Mouse (Mus musculus): ENCODE measurements around the gene Snapc5. TPM values are rescaled to one million over a fixed set of nuclear protein-coding genes. Genes with fewer than 3 reads are reported as not detected.
"Not testable (repeated sequence)": the region's sequence is repeated elsewhere in the genome, so short reads cannot be mapped to it uniquely, and the experiment has no call there.

Snapc5 gene
- polyA plus RNA-seq, 1 experiment from 2014 or later = 31.1 TPM

DNA sequence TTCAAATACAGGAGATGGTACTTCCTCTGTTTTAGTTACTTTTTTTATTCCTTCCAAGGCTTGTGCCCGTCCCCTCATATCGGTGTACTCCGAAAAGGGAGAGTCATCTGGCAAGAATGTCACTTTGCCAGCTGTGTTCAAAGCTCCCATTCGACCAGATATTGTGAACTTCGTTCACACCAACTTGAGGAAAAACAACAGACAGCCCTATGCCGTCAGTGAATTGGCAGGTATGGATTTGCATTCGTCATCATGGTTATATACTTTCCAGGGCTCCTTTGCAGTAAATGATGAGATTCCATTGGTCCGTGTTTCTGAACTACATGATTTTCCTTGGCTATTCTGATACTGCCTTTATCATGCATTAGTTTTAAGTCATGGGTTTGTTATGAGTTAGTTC is 4.3 kb upstream of the Snapc5 start:
- 0 out of 2 replicates have a peak overlapping the region, but pooled peaks have one; percentile 84 for H3K9ac ChIP-seq
- H3K9me3 ChIP-seq = no peaks in the 10 kb centered on the region
- H3K4me3 ChIP-seq = peak overlapping the region; percentile 93
- 54% methylated on average over 8 of the region's 8 CpGs for WGBS
- 0 out of 2 replicates have a peak overlapping the region, but pooled peaks have one; percentile 27 for H3K27ac ChIP-seq
- peak overlapping the region; percentile 58 for H3K4me2 ChIP-seq
- H3K4me1 ChIP-seq = peaks cover 30% of the 10 kb centered on the region
- H3K27me3 ChIP-seq = no peaks in the 10 kb centered on the region
- H3K36me3 ChIP-seq = peaks cover 45% of the 10 kb centered on the region
- no peak for ATAC-seq (ENCODE audit: insufficient number of reproducible peaks, low FRiP score, low TSS enrichment, low read depth)

DNA sequence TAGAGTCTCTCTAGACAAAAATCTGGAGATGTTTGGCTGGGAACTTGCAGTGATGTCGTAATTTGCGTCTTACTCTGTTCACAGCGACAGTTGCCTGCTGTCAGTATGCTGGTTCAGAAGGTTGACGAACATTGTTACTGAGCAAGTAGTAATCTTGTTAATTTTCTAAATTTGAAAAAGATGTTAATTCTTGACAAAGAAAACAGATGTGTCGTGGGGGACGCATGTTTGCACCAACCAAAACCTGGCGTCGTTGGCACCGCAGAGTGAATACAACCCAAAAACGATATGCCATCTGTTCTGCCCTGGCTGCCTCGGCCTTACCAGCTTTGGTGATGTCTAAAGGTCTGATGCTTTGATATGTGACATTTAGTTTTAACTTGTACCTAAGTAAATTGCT is 3.7 kb upstream of the Snapc5 start:
- H3K36me3 ChIP-seq = peaks cover 48% of the 10 kb centered on the region
- no peak overlapping the region for H3K4me2 ChIP-seq
- 85% methylated on average over 11 of the region's 11 CpGs for WGBS

GRCm38 (mm10) chr9:64178610-64178973 is 482 bp upstream of the Snapc5 start:
- no peaks in the 10 kb centered on the region for H3K27me3 ChIP-seq
- no peak for ATAC-seq (ENCODE audit: insufficient number of reproducible peaks, low FRiP score, low TSS enrichment, low read depth)
- H3K4me3 ChIP-seq = peak overlapping the region; percentile 56
- H3K4me1 ChIP-seq = peaks cover 23% of the 10 kb centered on the region
- peak overlapping the region; percentile 84 for H3K27ac ChIP-seq
- no peak overlapping the region for H3K9ac ChIP-seq
- H3K4me2 ChIP-seq = peak overlapping the region; percentile 43
- 44% methylated on average over 3 of the region's 3 CpGs for WGBS
- peaks cover 66% of the 10 kb centered on the region for H3K36me3 ChIP-seq
- no peaks in the 10 kb centered on the region for H3K9me3 ChIP-seq

More for the DNA sequence above, 3.7 kb upstream of the Snapc5 start:
- H3K4me1 ChIP-seq = peaks cover 35% of the 10 kb centered on the region
- no peaks in the 10 kb centered on the region for H3K9me3 ChIP-seq
- no peak overlapping the region for H3K27ac ChIP-seq
- no peak overlapping the region for H3K4me3 ChIP-seq
- no peaks in the 10 kb centered on the region for H3K27me3 ChIP-seq
- H3K9ac ChIP-seq = no peak overlapping the region
- no peak for ATAC-seq (ENCODE audit: insufficient number of reproducible peaks, low FRiP score, low TSS enrichment, low read depth)

GRCm38 (mm10) chr9:64183295-64183694 is 4.2 kb downstream of the Snapc5 start:
- WGBS = 87% methylated on average over 5 of the region's 5 CpGs
- H3K36me3 ChIP-seq = peaks cover 59% of the 10 kb centered on the region
- ATAC-seq (ENCODE audit: insufficient number of reproducible peaks, low FRiP score, low TSS enrichment, low read depth); H3K4me2 ChIP-seq; H3K4me1 ChIP-seq; H3K27ac ChIP-seq; H3K9ac ChIP-seq; H3K27me3 ChIP-seq; H3K4me3 ChIP-seq; H3K9me3 ChIP-seq: not testable (repeated sequence)

GRCm38 (mm10) chr9:64184166-64184840 is 5.2 kb downstream of the Snapc5 start:
- ATAC-seq (ENCODE audit: insufficient number of reproducible peaks, low FRiP score, low TSS enrichment, low read depth) = no peak
- Histone ChIP-seq H3K9ac (no peak overlapping the region), H3K4me1 (peaks cover 7% of the 10 kb centered on the region), H3K9me3 (no peaks in the 10 kb centered on the region), H3K27ac (no peak overlapping the region), H3K27me3 (no peaks in the 10 kb centered on the region), H3K4me3 (no peak overlapping the region), H3K4me2 (no peak overlapping the region), H3K36me3 (peaks cover 58% of the 10 kb centered on the region)
- 90% methylated on average over 5 of the region's 5 CpGs for WGBS

DNA sequence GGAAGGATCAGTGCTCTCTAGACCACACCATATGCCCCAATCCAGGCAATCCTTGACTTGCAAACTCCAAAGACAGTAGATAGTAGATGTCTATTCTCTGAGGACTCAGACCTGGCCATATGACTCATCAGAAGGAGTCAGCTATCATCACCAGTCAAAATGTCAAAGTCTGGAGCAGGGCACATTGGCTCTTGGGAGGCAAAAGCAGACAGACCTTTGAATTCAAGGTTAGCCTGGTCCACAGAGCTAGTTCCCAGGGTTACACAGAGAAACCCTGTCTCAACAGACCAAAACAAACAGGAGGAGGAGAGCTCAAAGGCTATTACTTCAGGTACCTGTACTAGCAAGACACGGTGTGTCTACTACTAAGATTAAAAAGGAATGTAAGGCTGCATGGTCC is 14.8 kb downstream of the Snapc5 start:
- H3K9ac ChIP-seq = no peak overlapping the region
- H3K27ac ChIP-seq = no peak overlapping the region
- no peaks in the 10 kb centered on the region for H3K4me1 ChIP-seq
- H3K36me3 ChIP-seq = peaks cover 52% of the 10 kb centered on the region
- no peak overlapping the region for H3K4me2 ChIP-seq
- ATAC-seq (ENCODE audit: insufficient number of reproducible peaks, low FRiP score, low TSS enrichment, low read depth) = no peak
- H3K4me3 ChIP-seq = no peak overlapping the region
- H3K9me3 ChIP-seq = no peaks in the 10 kb centered on the region
- 92% methylated on average over 1 of the region's 1 CpGs for WGBS
- H3K27me3 ChIP-seq = no peaks in the 10 kb centered on the region

DNA sequence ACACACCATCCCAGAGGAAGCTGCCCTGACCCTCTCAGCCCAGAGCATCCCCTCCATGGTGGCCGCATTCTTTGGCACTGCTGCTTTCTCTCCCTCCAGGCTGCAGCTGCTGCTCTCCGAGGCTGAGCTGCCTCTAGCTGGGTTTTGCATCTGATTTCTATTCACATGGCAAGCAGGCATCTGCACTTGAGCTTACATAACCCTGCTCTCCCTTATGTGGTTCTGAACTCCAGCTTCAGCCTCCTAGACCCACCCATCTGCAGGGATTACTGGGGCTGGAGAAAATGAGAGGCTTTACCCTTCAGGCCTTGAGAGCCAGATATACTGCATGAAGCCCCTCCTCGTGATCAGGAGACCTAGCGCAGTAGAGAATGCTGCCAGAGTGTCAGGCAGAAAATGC is 16.5 kb downstream of the Snapc5 start:
- no peak overlapping the region for H3K4me2 ChIP-seq
- WGBS = 74% methylated on average over 4 of the region's 4 CpGs
- H3K27ac ChIP-seq = no peak overlapping the region
- ATAC-seq (ENCODE audit: insufficient number of reproducible peaks, low FRiP score, low TSS enrichment, low read depth) = no peak
- H3K9me3 ChIP-seq = no peaks in the 10 kb centered on the region
- H3K4me3 ChIP-seq = no peak overlapping the region
- H3K27me3 ChIP-seq = no peaks in the 10 kb centered on the region
- H3K36me3 ChIP-seq = peaks cover 48% of the 10 kb centered on the region
- no peaks in the 10 kb centered on the region for H3K4me1 ChIP-seq
- H3K9ac ChIP-seq = no peak overlapping the region

GRCm38 (mm10) chr9:64197524-64197923 is 18.4 kb downstream of the Snapc5 start:
- 81% methylated on average over 8 of the region's 8 CpGs for WGBS
- Histone ChIP-seq H3K36me3 (peaks cover 36% of the 10 kb centered on the region), H3K4me1 (no peaks in the 10 kb centered on the region), H3K9me3 (no peaks in the 10 kb centered on the region), H3K4me2 (no peak overlapping the region), H3K27me3 (no peaks in the 10 kb centered on the region), H3K9ac (no peak overlapping the region), H3K4me3 (no peak overlapping the region), H3K27ac (no peak overlapping the region)
- no peak for ATAC-seq (ENCODE audit: insufficient number of reproducible peaks, low FRiP score, low TSS enrichment, low read depth)

- Histone ChIP-seq H3K36me3 (peaks cover 29% of the 10 kb centered on the region), H3K27me3 (no peaks in the 10 kb centered on the region), H3K4me1 (no peaks in the 10 kb centered on the region), H3K4me2 (no peak overlapping the region), H3K27ac (no peak overlapping the region), H3K9ac (no peak overlapping the region), H3K4me3 (no peak overlapping the region), H3K9me3 (no peaks in the 10 kb centered on the region)
- no peak for ATAC-seq (ENCODE audit: insufficient number of reproducible peaks, low FRiP score, low TSS enrichment, low read depth)
- 88% methylated on average over 5 of the region's 5 CpGs for WGBS
Measured at GRCm38 (mm10) chr9:64198068-64198762, 19.1 kb downstream of the Snapc5 start.

DNA sequence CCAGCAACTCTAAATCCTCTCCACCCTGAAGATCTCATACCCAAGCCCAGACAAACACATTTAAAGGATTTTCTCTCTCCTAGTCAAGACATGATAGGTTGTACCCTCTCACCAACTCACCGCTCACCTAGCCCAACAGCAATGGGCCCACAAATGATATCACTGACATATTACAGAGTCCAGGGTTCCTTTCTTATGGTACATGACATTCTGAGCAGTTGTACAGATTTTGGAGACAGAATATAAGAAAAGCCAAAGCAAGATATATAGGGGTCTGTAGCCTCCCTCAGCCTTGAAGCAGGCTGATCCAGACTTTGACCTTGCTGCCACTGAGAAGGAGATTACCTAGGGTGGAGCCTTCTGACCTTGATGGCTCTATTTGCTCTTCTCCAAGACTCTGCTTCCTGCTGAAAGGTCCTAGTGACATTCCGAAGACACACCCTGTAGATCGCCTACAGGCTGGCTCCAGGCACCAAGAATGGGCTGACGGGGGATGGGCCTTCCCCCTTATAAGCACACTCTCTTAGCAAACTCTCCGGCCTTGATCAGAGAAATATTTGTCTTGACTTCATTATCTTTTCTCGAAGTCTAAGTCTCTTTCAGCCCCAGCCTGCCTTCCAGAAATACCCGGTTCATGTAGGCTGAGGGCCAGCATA is 19.8 kb downstream of the Snapc5 start:
- not testable (repeated sequence) for ATAC-seq (ENCODE audit: insufficient number of reproducible peaks, low FRiP score, low TSS enrichment, low read depth); H3K4me1 ChIP-seq; H3K4me2 ChIP-seq; H3K27me3 ChIP-seq; H3K4me3 ChIP-seq; H3K9ac ChIP-seq; H3K27ac ChIP-seq; H3K9me3 ChIP-seq
- 91% methylated on average over 7 of the region's 7 CpGs for WGBS
- peaks cover 26% of the 10 kb centered on the region for H3K36me3 ChIP-seq

- Histone ChIP-seq H3K36me3 (peaks cover 33% of the 10 kb centered on the region), H3K4me1 (no peaks in the 10 kb centered on the region), H3K4me2 (no peak overlapping the region), H3K27ac (no peak overlapping the region), H3K9me3 (no peaks in the 10 kb centered on the region), H3K27me3 (no peaks in the 10 kb centered on the region), H3K9ac (no peak overlapping the region), H3K4me3 (no peak overlapping the region)
- ATAC-seq (ENCODE audit: insufficient number of reproducible peaks, low FRiP score, low TSS enrichment, low read depth) = no peak
- WGBS = 73% methylated on average over 2 of the region's 2 CpGs
Measured at GRCm38 (mm10) chr9:64199897-64200296, 20.8 kb downstream of the Snapc5 start.

- Histone ChIP-seq H3K27ac (no peak overlapping the region), H3K9me3 (no peaks in the 10 kb centered on the region), H3K4me1 (no peaks in the 10 kb centered on the region), H3K9ac (no peak overlapping the region), H3K36me3 (peaks cover 31% of the 10 kb centered on the region), H3K4me2 (no peak overlapping the region), H3K27me3 (no peaks in the 10 kb centered on the region), H3K4me3 (no peak overlapping the region)
- no peak for ATAC-seq (ENCODE audit: insufficient number of reproducible peaks, low FRiP score, low TSS enrichment, low read depth)
Measured at GRCm38 (mm10) chr9:64202331-64202730, 23.3 kb downstream of the Snapc5 start.
